Mouse (Mus musculus) neural tube, embryonic 15.5 days (tissue): ENCODE measurements around the gene Ulk4. TPM values are rescaled to one million over a fixed set of nuclear protein-coding genes. Genes with fewer than 3 reads are reported as not detected.
A peak's percentile ranks its signal among the peaks of the same experiment; 100 is the strongest.

ENCODE experiments used
- ATAC-seq: fragments of 200-750 bp; cut with Nextera tagmentation; 2 replicates; pipeline ENCODE4 v1.8.0; 2017; ENCODE audit warnings: mild to moderate bottlenecking, moderate TSS enrichment, moderate library complexity; ENCODE audit not compliant: low FRiP score
- H3K27ac ChIP-seq: fragments of 300-500 bp; sonication (generic); replicated peaks from 2 replicates; pipeline ENCODE4 v1.5.1; 2015; ENCODE audit warnings: mild to moderate bottlenecking, inconsistent platforms
- H3K27me3 ChIP-seq: fragments of 300-500 bp; sonication (generic); replicated peaks from 2 replicates; pipeline ENCODE4 v1.6.1; 2015; ENCODE audit warnings: inconsistent platforms
- H3K36me3 ChIP-seq: fragments of 300-500 bp; sonication (generic); 2 replicates; pipeline ENCODE4 v1.6.1; 2015; ENCODE audit warnings: inconsistent platforms
- H3K4me1 ChIP-seq: fragments of 300-500 bp; sonication (generic); 2 replicates; pipeline ENCODE4 v1.6.1; 2015; ENCODE audit warnings: inconsistent platforms
- H3K4me2 ChIP-seq: fragments of 300-500 bp; sonication (generic); 2 replicates; pipeline ENCODE4 v1.6.1; 2015; ENCODE audit warnings: inconsistent platforms, mild to moderate bottlenecking, moderate library complexity
- H3K4me3 ChIP-seq: fragments of 300-500 bp; sonication (generic); replicated peaks from 2 replicates; pipeline ENCODE4 v1.5.1; 2015; ENCODE audit warnings: mild to moderate bottlenecking, inconsistent platforms
- H3K9ac ChIP-seq: fragments of 300-500 bp; sonication (generic); replicated peaks from 2 replicates; pipeline ENCODE4 v1.6.1; 2015; ENCODE audit warnings: mild to moderate bottlenecking, inconsistent platforms
- H3K9me3 ChIP-seq: fragments of 300-500 bp; sonication (generic); replicated peaks from 2 replicates; pipeline ENCODE4 v1.6.1; 2016; ENCODE audit warnings: inconsistent platforms
- WGBS: fragments of 180-500 bp; shearing (Covaris S2); methylation state at CpG from one replicate; pipeline ENCODE4 v1.1.7; 2015; ENCODE audit warnings: mixed read lengths; 5-methylcytosine and 5-hydroxymethylcytosine counted together
- polyA plus RNA-seq: library from polyadenylated mRNA; unstranded; fragments of >200 nt; fragmentation: Nextera tagmentation; extraction: Ambion mirVana; gene quantifications from 2 replicates; pipeline ENCODE4 v1.2.1, GENCODE M21; 2015

Gene Ulk4
- polyA plus RNA-seq, 1 experiment from 2014 or later = 62.5 TPM

DNA sequence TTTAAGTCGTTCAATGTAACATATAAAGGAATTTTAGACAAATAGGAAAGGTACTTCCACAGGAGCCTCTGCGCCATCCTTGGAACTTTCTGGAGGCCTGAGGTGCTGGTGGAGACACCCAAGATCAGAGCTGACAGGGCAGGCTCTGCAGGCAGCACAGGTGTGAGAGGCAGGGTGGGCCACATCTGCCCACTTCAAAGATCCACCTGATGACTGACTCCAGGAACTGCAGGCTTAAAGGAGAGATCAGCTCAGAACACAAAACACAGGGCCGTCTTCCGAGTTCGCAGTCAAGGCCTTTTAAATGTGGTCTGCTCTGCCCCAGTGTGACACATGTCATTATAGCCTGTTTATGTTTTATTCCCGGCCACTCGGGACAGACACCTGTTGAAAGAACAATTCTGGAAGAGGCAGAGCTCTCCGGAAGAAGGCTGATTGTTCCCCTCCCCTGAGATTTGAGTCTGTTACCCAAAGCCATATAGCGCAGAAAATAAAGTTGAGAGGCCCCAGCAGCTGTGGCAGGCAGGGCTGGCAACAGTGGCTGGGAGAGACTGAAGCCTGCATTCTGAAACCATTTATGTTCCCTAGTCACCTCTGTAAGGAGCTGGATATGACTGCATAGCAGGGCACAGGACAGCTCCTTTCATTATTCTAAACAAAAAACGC, 205.4 kb downstream of the Ulk4 start:
- Histone ChIP-seq H3K4me3 (no peak overlapping the region), H3K36me3 (no peaks in the 10 kb centered on the region), H3K4me1 (peaks cover 7% of the 10 kb centered on the region; the same call in 1 of the 2 replicates), H3K27me3 (no peaks in the 10 kb centered on the region), H3K27ac (no peak overlapping the region), H3K9ac (no peak overlapping the region), H3K9me3 (no peaks in the 10 kb centered on the region), H3K4me2 (no peak overlapping the region)
- ATAC-seq = no peak
- 61% methylated on average over 10 of the region's 10 CpGs for WGBS

DNA sequence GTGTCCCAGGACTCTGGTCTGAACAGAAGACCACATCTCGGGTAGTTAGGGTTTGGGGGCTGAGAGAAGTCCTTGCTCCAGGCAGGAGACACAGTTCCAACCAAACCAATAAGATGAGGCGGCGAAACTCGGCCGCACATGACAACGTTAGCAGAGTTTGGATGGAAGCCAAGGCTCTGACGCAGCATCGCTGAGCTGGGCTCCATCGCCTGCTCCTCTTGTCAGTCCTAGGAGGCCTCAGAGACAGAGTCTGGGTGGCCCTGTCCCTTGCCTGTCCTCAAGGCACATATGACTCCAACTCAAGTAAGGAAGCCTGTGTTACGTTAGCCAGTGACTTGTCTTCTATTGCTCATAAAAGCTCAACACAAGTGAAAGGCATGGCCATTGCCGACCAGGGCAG, 205.9 kb downstream of the Ulk4 start:
- Histone ChIP-seq H3K27ac (no peak overlapping the region), H3K9ac (no peak overlapping the region), H3K36me3 (no peaks in the 10 kb centered on the region), H3K4me1 (0 out of 2 replicates have a peak, but pooled peaks cover 2% of the 10 kb centered on the region), H3K27me3 (no peaks in the 10 kb centered on the region), H3K4me3 (no peak overlapping the region), H3K4me2 (no peak overlapping the region), H3K9me3 (no peaks in the 10 kb centered on the region)
- no peak for ATAC-seq
- WGBS = 77% methylated on average over 11 of the region's 11 CpGs

DNA sequence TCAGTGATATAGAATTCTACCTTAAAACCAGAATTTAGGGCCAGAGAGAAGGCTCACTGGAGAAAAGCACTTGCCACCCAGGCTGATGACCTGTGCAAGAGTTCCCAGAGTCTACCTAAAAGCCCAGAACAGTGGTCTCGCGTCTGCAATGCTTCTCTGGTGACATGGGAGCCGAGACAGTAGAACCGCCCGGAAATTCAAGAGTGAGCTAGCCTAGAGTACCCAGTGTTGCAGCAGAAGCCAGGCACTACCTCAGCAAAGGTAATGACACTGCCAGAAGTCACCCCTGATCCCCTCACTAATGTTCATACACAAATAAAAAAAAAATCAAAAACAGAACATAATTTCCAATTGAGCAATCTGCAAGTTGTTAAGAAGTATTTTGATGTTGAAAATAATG, 208.9 kb downstream of the Ulk4 start:
- H3K9me3 ChIP-seq = no peaks in the 10 kb centered on the region
- no peaks in the 10 kb centered on the region for H3K36me3 ChIP-seq
- no peaks in the 10 kb centered on the region for H3K27me3 ChIP-seq
- H3K4me1 ChIP-seq = no peaks in the 10 kb centered on the region
- H3K4me2 ChIP-seq = no peak overlapping the region
- H3K27ac ChIP-seq = no peak overlapping the region
- no peak overlapping the region for H3K9ac ChIP-seq
- H3K4me3 ChIP-seq = no peak overlapping the region
- 92% methylated on average over 5 of the region's 5 CpGs for WGBS
- ATAC-seq = no peak

DNA sequence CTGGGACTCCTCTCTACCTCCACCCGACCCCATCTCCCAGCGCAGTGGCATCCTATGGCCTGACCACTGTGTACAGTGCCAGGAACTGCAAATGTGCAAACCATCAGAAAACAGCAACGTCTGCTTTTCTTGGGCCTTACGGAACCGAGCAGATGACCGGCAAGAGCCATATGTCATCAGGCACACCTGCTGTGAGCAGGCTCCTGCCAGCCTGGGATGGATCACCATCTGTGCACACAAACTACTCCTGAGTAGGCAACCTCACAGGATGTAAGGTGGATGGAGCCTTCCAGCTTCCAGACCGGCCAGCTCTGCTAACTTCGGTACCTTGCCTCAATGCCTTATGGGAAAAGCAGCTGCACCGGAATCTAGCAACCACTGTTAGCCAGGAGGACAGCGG, 210.0 kb downstream of the Ulk4 start:
- no peak for ATAC-seq

DNA sequence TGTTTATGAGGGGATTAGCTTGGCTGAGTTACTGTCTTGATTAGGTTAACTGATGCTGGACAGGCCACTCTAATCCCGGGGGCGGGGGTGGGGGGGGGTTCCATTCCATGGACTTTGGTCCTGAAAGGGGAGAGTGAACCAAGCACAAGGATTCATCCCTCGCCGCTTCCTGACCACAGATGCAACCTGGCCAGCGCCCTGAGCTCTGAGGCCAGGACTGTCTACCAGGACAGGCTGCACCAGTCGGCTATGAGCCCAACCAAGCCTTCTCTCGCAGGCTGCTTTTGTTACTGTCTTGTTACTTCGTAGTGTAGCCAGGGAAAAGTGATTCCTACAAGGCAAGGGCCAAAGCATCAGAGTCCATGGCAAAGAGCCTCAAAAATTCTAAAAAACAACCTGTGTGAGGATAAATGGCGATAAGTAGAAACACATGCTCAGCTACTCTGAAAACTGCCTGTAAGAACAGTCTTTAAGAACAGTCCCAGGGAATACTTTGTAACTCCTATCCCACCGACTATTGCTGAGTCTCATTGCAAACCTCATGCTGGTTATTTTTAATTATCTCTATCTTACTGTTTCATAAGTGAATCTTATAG, 211.5 kb downstream of the Ulk4 start:
- Histone ChIP-seq H3K4me3 (no peak overlapping the region), H3K4me2 (no peak overlapping the region), H3K9me3 (no peaks in the 10 kb centered on the region), H3K4me1 (peaks cover 14% of the 10 kb centered on the region), H3K27me3 (no peaks in the 10 kb centered on the region), H3K27ac (no peak overlapping the region), H3K36me3 (no peaks in the 10 kb centered on the region), H3K9ac (no peak overlapping the region)
- 80% methylated on average over 10 of the region's 10 CpGs for WGBS
- ATAC-seq = no peak

More for the DNA sequence above, 210.0 kb downstream of the Ulk4 start:
- Histone ChIP-seq H3K4me3 (no peak overlapping the region), H3K36me3 (no peaks in the 10 kb centered on the region), H3K9ac (no peak overlapping the region), H3K9me3 (no peaks in the 10 kb centered on the region), H3K27ac (no peak overlapping the region), H3K4me2 (no peak overlapping the region), H3K4me1 (peaks cover 8% of the 10 kb centered on the region), H3K27me3 (no peaks in the 10 kb centered on the region)
- WGBS = 60% methylated on average over 10 of the region's 10 CpGs

DNA sequence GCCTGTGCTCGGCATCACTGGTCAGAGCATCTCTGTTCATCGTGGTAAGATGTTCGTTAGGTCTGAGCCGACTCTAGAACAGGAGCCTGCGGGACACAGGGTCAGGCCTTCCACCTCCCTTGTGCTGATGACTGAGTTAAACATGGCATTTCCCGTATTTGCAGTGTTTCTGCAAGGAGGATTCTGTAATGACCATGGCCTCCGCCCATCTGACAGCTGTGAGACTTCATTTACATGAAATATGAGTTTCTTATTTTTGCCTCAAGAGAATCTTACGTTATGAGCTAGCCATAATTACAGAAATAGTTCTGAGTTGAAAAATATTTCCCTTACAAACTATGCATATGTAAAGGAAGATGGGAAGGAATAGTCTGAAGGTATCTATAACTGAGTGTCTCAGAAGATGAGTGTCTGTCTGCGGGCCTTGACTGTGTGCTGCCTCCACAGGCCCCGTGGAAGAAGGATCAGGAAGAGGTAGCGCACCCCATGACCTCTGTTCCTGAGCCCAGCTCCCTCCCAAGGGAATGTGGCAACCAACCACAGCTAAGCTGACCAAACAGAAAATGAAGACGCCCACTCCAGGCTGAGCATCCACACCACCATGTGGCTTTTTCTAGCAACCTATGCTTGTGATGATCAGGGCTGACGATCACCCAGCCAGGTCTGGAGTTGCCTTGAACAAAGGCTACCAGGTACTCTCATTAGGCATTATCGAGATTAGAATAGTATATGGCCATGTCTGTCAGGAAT, 212.2 kb downstream of the Ulk4 start:
- no peak overlapping the region for H3K9ac ChIP-seq
- H3K4me2 ChIP-seq = no peak overlapping the region
- no peaks in the 10 kb centered on the region for H3K9me3 ChIP-seq
- 82% methylated on average over 14 of the region's 14 CpGs for WGBS
- H3K27me3 ChIP-seq = no peaks in the 10 kb centered on the region
- no peak overlapping the region for H3K27ac ChIP-seq
- peaks cover 14% of the 10 kb centered on the region for H3K4me1 ChIP-seq
- H3K36me3 ChIP-seq = no peaks in the 10 kb centered on the region
- H3K4me3 ChIP-seq = no peak overlapping the region
- no peak for ATAC-seq

DNA sequence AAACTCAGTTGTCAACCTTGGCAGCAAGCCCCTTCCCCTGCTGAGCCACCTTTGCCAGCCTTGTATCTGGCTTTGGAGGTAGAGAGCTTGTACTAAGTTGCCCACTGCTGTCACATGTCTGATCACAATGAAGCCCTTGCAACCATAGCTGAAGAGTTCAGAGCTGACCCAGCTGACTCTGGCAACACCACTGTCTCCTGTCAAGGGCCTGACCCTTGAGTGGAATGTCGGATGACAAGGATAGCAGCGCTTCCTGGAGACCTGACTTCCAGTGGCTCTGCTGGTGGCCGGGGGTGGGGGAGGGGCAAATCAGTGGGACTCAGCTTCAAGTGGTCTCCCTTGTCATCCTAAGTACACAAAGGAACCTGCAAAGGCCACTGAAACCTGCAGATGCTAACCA, 214.3 kb downstream of the Ulk4 start:
- H3K4me2 ChIP-seq = no peak overlapping the region
- 53% methylated on average over 3 of the region's 3 CpGs for WGBS
- no peak overlapping the region for H3K9ac ChIP-seq
- H3K4me3 ChIP-seq = no peak overlapping the region
- no peaks in the 10 kb centered on the region for H3K9me3 ChIP-seq
- H3K27me3 ChIP-seq = no peaks in the 10 kb centered on the region
- no peak overlapping the region for H3K27ac ChIP-seq
- H3K4me1 ChIP-seq = peaks cover 14% of the 10 kb centered on the region
- no peaks in the 10 kb centered on the region for H3K36me3 ChIP-seq
- ATAC-seq = no peak

DNA sequence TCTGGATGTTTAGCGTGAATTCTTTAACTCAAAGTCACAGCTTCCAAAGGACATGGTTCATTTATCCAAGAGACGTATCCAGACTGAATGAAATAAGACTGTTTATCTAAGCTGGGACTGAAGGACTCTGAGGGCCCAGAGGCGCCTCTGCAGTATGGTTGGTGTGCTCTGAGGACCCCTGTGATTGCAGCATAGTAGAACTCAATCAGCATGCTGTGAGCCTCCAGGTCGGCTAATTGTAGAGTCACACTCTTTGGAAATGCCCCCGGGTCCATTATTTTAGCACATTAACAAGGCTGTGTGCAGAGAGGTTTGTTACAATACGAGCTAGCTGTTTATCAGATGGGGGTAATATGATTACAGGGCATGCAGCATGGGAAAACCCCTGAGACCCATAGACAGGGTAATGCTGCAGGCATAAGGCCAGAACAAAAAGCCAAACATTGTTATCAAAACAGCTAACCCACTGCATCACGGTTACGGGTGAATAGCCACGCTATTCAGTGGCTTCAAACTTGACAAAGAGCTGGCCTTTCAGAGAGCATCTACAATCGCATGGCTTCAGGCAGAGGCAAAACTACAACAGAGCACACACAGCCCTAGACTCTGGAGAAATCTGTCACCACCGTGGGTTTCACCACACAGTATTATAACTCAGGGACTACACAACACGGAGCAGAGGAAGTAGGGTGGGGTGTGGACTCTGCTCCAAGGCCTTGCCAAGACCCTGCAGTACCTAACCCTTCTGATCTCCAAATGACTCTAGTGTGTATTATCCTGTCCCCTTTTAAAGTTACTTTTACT, 215.0 kb downstream of the Ulk4 start:
- H3K4me3 ChIP-seq = no peak overlapping the region
- H3K36me3 ChIP-seq = no peaks in the 10 kb centered on the region
- no peak overlapping the region for H3K4me2 ChIP-seq
- H3K27me3 ChIP-seq = no peaks in the 10 kb centered on the region
- ATAC-seq = peak; percentile 51; the same call in 1 of the 2 replicates
- 12% methylated on average over 12 of the region's 12 CpGs for WGBS
- peaks cover 17% of the 10 kb centered on the region for H3K4me1 ChIP-seq
- H3K9ac ChIP-seq = no peak overlapping the region
- H3K27ac ChIP-seq = peak overlapping the region; percentile 56
- no peaks in the 10 kb centered on the region for H3K9me3 ChIP-seq

DNA sequence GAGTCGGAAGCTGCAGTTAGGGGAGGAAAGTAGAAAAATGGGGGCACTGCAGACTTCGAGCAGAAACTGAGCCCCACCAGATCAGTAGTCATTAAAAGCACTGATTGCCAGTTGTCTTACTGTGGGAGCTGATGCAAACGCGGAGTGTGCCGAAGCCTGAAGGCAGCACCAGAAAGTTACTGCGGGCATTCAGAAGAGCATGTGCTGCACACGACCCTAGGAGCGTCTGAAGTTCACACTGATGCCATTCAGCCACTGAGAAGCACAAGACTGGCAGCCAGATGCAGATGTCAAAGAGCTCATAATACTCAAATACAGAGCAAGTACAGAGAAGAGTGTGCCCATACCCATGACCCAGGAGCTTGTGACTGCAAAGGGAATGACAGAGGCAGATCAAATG, 216.7 kb downstream of the Ulk4 start:
- Histone ChIP-seq H3K4me3 (no peak overlapping the region), H3K4me2 (no peak overlapping the region)

DNA sequence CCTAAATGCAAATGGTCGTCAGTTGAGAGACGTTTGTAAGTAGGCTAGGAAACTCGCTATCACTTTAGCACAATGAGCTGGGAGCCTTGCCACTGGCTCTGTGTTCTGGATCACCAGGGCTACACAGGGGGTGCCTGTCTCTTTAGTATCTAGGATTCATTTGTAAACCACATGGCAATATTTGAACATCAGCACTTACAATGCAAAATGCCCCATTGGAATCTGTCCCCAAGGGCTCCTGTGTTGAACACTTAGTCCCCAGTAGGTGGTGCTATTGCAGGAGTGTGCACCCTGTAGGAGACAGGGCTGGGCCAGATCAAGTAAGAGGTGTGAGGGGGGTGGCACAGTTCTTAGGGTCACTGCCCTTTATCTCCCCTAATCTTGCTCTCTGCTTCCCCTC, 217.7 kb downstream of the Ulk4 start:
- 89% methylated on average over 3 of the region's 3 CpGs for WGBS
- Histone ChIP-seq H3K36me3 (no peaks in the 10 kb centered on the region), H3K4me3 (no peak overlapping the region), H3K4me2 (no peak overlapping the region), H3K27ac (no peak overlapping the region), H3K9ac (no peak overlapping the region), H3K4me1 (peaks cover 17% of the 10 kb centered on the region), H3K9me3 (no peaks in the 10 kb centered on the region), H3K27me3 (no peaks in the 10 kb centered on the region)
- no peak for ATAC-seq

More for the DNA sequence above, 216.7 kb downstream of the Ulk4 start:
- no peak overlapping the region for H3K9ac ChIP-seq
- no peaks in the 10 kb centered on the region for H3K9me3 ChIP-seq
- H3K27ac ChIP-seq = no peak overlapping the region
- no peaks in the 10 kb centered on the region for H3K36me3 ChIP-seq
- no peaks in the 10 kb centered on the region for H3K27me3 ChIP-seq
- 60% methylated on average over 8 of the region's 8 CpGs for WGBS
- no peak for ATAC-seq
- peaks cover 17% of the 10 kb centered on the region for H3K4me1 ChIP-seq

DNA sequence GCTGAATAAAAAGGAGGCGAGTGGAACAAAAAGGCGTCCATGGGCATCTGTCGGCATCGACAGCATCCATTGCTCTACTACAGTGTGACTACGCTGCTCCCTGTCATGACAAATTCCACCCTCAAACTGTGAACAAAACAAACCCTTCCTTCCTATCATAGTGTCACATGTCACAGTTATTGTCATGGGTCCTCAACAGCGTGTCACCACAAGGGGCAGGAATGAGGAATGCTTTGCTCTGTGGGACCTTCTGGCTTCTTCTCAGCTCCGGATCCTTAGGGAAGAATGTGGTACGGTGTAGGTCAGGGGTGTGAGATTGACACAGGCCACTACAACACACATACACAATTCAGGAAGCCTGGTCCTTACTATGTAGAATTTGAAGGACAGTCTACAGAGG, 218.5 kb downstream of the Ulk4 start:
- no peak overlapping the region for H3K9ac ChIP-seq
- H3K36me3 ChIP-seq = no peaks in the 10 kb centered on the region
- H3K27ac ChIP-seq = no peak overlapping the region
- H3K4me3 ChIP-seq = no peak overlapping the region
- ATAC-seq = no peak
- no peaks in the 10 kb centered on the region for H3K27me3 ChIP-seq
- peaks cover 17% of the 10 kb centered on the region for H3K4me1 ChIP-seq
- WGBS = 92% methylated on average over 8 of the region's 8 CpGs
- H3K4me2 ChIP-seq = no peak overlapping the region
- no peaks in the 10 kb centered on the region for H3K9me3 ChIP-seq
